Mouse (Mus musculus) stomach, postnatal 0 days (tissue): Measurements from ENCODE around the gene Drg1. TPM values are rescaled to one million over a fixed set of nuclear protein-coding genes. Genes with fewer than 3 reads are reported as not detected.
A peak's percentile ranks its signal among the peaks of the same experiment; 100 is the strongest.
"Not testable (repeated sequence)": the region's sequence is repeated elsewhere in the genome, so short reads cannot be mapped to it uniquely, and the experiment has no call there.

Experiments used
- ATAC-seq: fragments of 200-750 bp; cut with Nextera tagmentation; 2 replicates; pipeline ENCODE4 v1.8.0; 2017; ENCODE audit not compliant: low FRiP score, low TSS enrichment
- DNase-seq: peaks from one replicate; pipeline ENCODE4 v3.0.0-alpha.2; 2016; ENCODE audit warnings: low spot score
- H3K27ac ChIP-seq: fragments of 300-500 bp; sonication (generic); replicated peaks from 2 replicates; pipeline ENCODE4 v1.5.1; 2014; ENCODE audit warnings: mild to moderate bottlenecking, control low read depth
- H3K27me3 ChIP-seq: fragments of 300-500 bp; sonication (generic); 2 replicates; pipeline ENCODE4 v1.6.1; 2014; ENCODE audit warnings: low read length; ENCODE audit not compliant: control insufficient read depth, insufficient read depth
- H3K36me3 ChIP-seq: fragments of 300-500 bp; sonication (generic); 2 replicates; pipeline ENCODE4 v1.6.1; 2014; ENCODE audit warnings: low read length, mixed read lengths; ENCODE audit not compliant: control insufficient read depth, insufficient read depth
- H3K4me1 ChIP-seq: fragments of 300-500 bp; sonication (generic); replicated peaks from 2 replicates; pipeline ENCODE4 v1.6.1; 2014; ENCODE audit warnings: antibody characterized with exemption; ENCODE audit not compliant: control insufficient read depth, insufficient read depth
- H3K4me2 ChIP-seq: fragments of 300-500 bp; sonication (generic); replicated peaks from 2 replicates; pipeline ENCODE4 v1.6.1; 2014; ENCODE audit warnings: low read depth, mild to moderate bottlenecking, control low read depth, moderate library complexity
- H3K4me3 ChIP-seq: fragments of 300-500 bp; sonication (generic); 2 replicates; pipeline ENCODE4 v1.5.1; 2014; ENCODE audit warnings: low read depth, low read length, control low read depth
- H3K9ac ChIP-seq: fragments of 300-500 bp; sonication (generic); 2 replicates; pipeline ENCODE4 v1.6.1; 2014; ENCODE audit warnings: mild to moderate bottlenecking, low read length, control low read depth, mixed read lengths
- H3K9me3 ChIP-seq: fragments of 300-500 bp; sonication (generic); 2 replicates; pipeline ENCODE4 v1.6.1; 2016; ENCODE audit warnings: low read length; ENCODE audit not compliant: control insufficient read depth
- WGBS: fragments of 180-500 bp; shearing (Covaris S2); extraction: QIAGEN DNeasy Blood & Tissue Kit; methylation state at CpG from one replicate; pipeline ENCODE4 v1.1.7; 2014; 5-methylcytosine and 5-hydroxymethylcytosine counted together
- polyA plus RNA-seq: library from polyadenylated mRNA; unstranded; fragments of >200 nt; fragmentation: Nextera tagmentation; extraction: Ambion mirVana; gene quantifications from 2 replicates; pipeline ENCODE4 v1.2.1, GENCODE M21; 2015

The Drg1 gene
- polyA plus RNA-seq, 1 experiment from 2014 or later, result 109 TPM

DNA sequence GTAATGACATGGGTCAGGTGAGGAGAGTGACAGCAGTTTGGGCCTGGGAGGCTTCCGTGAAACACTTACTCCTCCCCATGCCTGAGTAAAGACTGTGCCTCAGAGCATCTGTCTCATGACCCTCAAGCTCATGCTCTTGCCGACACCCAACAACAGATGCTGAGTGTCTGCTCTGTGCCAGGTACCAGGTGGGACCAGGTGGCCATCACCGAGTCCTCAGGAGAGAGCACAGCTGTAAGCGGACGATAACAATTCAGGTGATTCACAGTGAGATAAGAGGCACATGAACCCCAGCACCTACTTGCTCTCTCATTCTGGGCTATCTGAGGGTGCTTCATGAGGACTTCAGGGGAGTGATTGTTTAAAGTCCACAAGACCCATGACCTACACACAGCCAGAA, 123.8 kb downstream of the Drg1 start:
- not testable (repeated sequence) for H3K9ac ChIP-seq, H3K9me3 ChIP-seq, H3K4me1 ChIP-seq, H3K36me3 ChIP-seq, H3K4me3 ChIP-seq, DNase-seq, H3K27ac ChIP-seq, H3K4me2 ChIP-seq, H3K27me3 ChIP-seq
- 90% methylated on average over 4 of the region's 5 CpGs for WGBS
- ATAC-seq, result peak; percentile 80

GRCm38 (mm10) chr11:3140967-3141535, 125.2 kb downstream of the Drg1 start:
- H3K36me3 ChIP-seq, H3K4me2 ChIP-seq, H3K9ac ChIP-seq, H3K27ac ChIP-seq, H3K9me3 ChIP-seq, H3K27me3 ChIP-seq, DNase-seq, H3K4me3 ChIP-seq, ATAC-seq, H3K4me1 ChIP-seq: not testable (repeated sequence)

- DNase-seq, H3K4me2 ChIP-seq, ATAC-seq, H3K4me3 ChIP-seq, H3K36me3 ChIP-seq, H3K27me3 ChIP-seq, H3K9me3 ChIP-seq, H3K9ac ChIP-seq, H3K27ac ChIP-seq, H3K4me1 ChIP-seq: not testable (repeated sequence)
- 65% methylated on average over 2 of the region's 2 CpGs for WGBS
These were observed 127.9 kb downstream of the Drg1 start for GRCm38 (mm10) chr11:3138323-3138722.

Other genes starting within 250 kb of the Drg1 start
- gene Sfi1, start 73.0 kb downstream of the Drg1 start, polyA plus RNA-seq, result 5.7 and 7.4 TPM in 2 replicates
- 15.3 and 19.8 TPM in 2 replicates for gene Eif4enif1, start 64.0 kb downstream of the Drg1 start, polyA plus RNA-seq
- 12.2 and 14.1 TPM in 2 replicates for gene Patz1, start 22.5 kb upstream of the Drg1 start, polyA plus RNA-seq
- gene Pik3ip1, start 64.0 kb upstream of the Drg1 start, polyA plus RNA-seq, result 8.9 and 9.0 TPM in 2 replicates
- gene Limk2, start 142.8 kb upstream of the Drg1 start, polyA plus RNA-seq, result 69.3 and 73.9 TPM in 2 replicates
- 19.4 and 20.9 TPM in 2 replicates for gene Rnf185, start 185.9 kb upstream of the Drg1 start, polyA plus RNA-seq
- gene Pla2g3, start 221.9 kb upstream of the Drg1 start, polyA plus RNA-seq, result 9.4 and 11.0 TPM in 2 replicates
- 2.4 and 2.7 TPM in 2 replicates for gene Inpp5j, start 238.4 kb upstream of the Drg1 start, polyA plus RNA-seq
- gene Selenom, start 248.3 kb upstream of the Drg1 start, polyA plus RNA-seq, result 179 and 191 TPM in 2 replicates